Mouse (Mus musculus): ENCODE results near the gene Usp21. TPM values are rescaled to one million over a fixed set of nuclear protein-coding genes. Genes with fewer than 3 reads are reported as not detected.
A peak's percentile ranks its signal among the peaks of the same experiment; 100 is the strongest.

Usp21 gene
- total and polyA plus RNA-seq, 3 experiments, result 10.0 to 66.4 TPM; not detected in 1

- Histone ChIP-seq H3K4me1 (ENCODE audit: control insufficient read depth in 1 of 2, insufficient read depth in 2 of 2, low read length in 2 of 2) (peaks cover 4 to 11% of the 10 kb centered on the region in 2 experiments; a peak in 3 of 4 replicates), H3K9ac (ENCODE audit: control insufficient read depth, low read depth, low read length, poor library complexity, severe bottlenecking) (peak overlapping the region; percentile 88), H3K36me3 (ENCODE audit: control insufficient read depth in 1 of 2, insufficient read depth in 2 of 2, low read length in 2 of 2) (peaks cover 0 to 20% of the 10 kb centered on the region in 2 experiments; a peak in 3 of 4 replicates), H3K27me3 (ENCODE audit: control insufficient read depth in 1 of 2, insufficient read depth in 2 of 2, low read length in 2 of 2) (no peaks in the 10 kb centered on the region), H3K27ac (ENCODE audit: control insufficient read depth, low read depth, low read length) (peak overlapping the region; percentile 71), H3K4me3 (ENCODE audit: control insufficient read depth in 1 of 2, insufficient read depth in 1 of 2, low read depth in 2 of 2, low read length in 2 of 2) (peak overlapping the region; percentile 90 to 93), H3K79me2 (ENCODE audit: control insufficient read depth, insufficient read depth, low read length, poor library complexity) (peaks cover 57% of the 10 kb centered on the region), H3K9me3 (replicated peaks; ENCODE audit: insufficient read depth, low read length) (no peaks in the 10 kb centered on the region)
- no peak for DNase-seq (ENCODE audit: low read depth, low spot score)
- no peak for TF ChIP-seq USF1 (IDR thresholded peaks at IDR 0.05; ENCODE audit: low read depth, low read length)
- TF ChIP-seq CHD2 (IDR thresholded peaks at IDR 0.05; ENCODE audit: low read length), result no peak
- no peak for TF ChIP-seq RCOR1 (IDR thresholded peaks at IDR 0.05; ENCODE audit: low read depth, low read length)
- TF ChIP-seq TBP (IDR thresholded peaks at IDR 0.05; ENCODE audit: low read depth, low read length), result no peak
Measured at GRCm38 (mm10) chr1:171330216-171330560, 42.4 kb upstream of the Usp21 start.

GRCm38 (mm10) chr1:171329433-171330215 lies 41.8 kb upstream of the Usp21 start:
- peak overlapping the region; percentile 88 for H3K9ac ChIP-seq (ENCODE audit: control insufficient read depth, low read depth, low read length, poor library complexity, severe bottlenecking)
- peak overlapping the region; percentile 90 to 93 for H3K4me3 ChIP-seq (ENCODE audit: control insufficient read depth in 1 of 2, insufficient read depth in 1 of 2, low read depth in 2 of 2, low read length in 2 of 2)
- no peaks in the 10 kb centered on the region for H3K27me3 ChIP-seq (ENCODE audit: control insufficient read depth in 1 of 2, insufficient read depth in 2 of 2, low read length in 2 of 2)
- H3K9me3 ChIP-seq (replicated peaks; ENCODE audit: insufficient read depth, low read length), result no peaks in the 10 kb centered on the region
- peak; percentile 71 for DNase-seq (ENCODE audit: low read depth, low spot score)
- H3K27ac ChIP-seq (ENCODE audit: control insufficient read depth, low read depth, low read length), result peak overlapping the region; percentile 71
- H3K4me1 ChIP-seq (ENCODE audit: control insufficient read depth in 1 of 2, insufficient read depth in 2 of 2, low read length in 2 of 2), result peaks cover 4 to 11% of the 10 kb centered on the region in 2 experiments; a peak in 3 of 4 replicates
- peaks cover 54% of the 10 kb centered on the region for H3K79me2 ChIP-seq (ENCODE audit: control insufficient read depth, insufficient read depth, low read length, poor library complexity)
- peaks cover 0 to 20% of the 10 kb centered on the region in 2 experiments; a peak in 2 of 4 replicates for H3K36me3 ChIP-seq (ENCODE audit: control insufficient read depth in 1 of 2, insufficient read depth in 2 of 2, low read length in 2 of 2)
- TF ChIP-seq POLR2AphosphoS2 (IDR thresholded peaks at IDR 0.05; ENCODE audit: low read length), result no peak
- TF ChIP-seq MYC (IDR thresholded peaks at IDR 0.05; ENCODE audit: low read depth, low read length), result no peak
- no peak for TF ChIP-seq GATA1 (IDR thresholded peaks at IDR 0.05; ENCODE audit: low read depth, low read length)
- no peak for TF ChIP-seq MAX (IDR thresholded peaks at IDR 0.05; ENCODE audit: low read length)
- TF ChIP-seq MYB (IDR thresholded peaks at IDR 0.05; ENCODE audit: low read depth, low read length), result no peak
- TF ChIP-seq JUND (IDR thresholded peaks at IDR 0.05; ENCODE audit: low read depth, low read length), result no peak
- TF ChIP-seq MXI1 (IDR thresholded peaks at IDR 0.05; ENCODE audit: low read depth, low read length), result no peak; the same call in 1 of the 2 replicates
- no peak for TF ChIP-seq ELF1 (IDR thresholded peaks at IDR 0.05; ENCODE audit: low read depth, low read length)
- TF ChIP-seq USF1 (IDR thresholded peaks at IDR 0.05; ENCODE audit: low read depth, low read length), result no peak
- no peak; the same call in 1 of the 2 replicates for TF ChIP-seq MAZ (IDR thresholded peaks at IDR 0.05; ENCODE audit: low read depth, low read length)
- TF ChIP-seq CTCF (IDR thresholded peaks at IDR 0.05 in 2 of 3, conservative IDR thresholded peaks at IDR 0.05 in 1 of 3; ENCODE audit: control insufficient read depth in 1 of 3, insufficient read depth in 1 of 3, low read depth in 2 of 3, low read length in 3 of 3, poor library complexity in 1 of 3, severe bottlenecking in 1 of 3), result no peak
- no peak for TF ChIP-seq TAL1 (IDR thresholded peaks at IDR 0.05; ENCODE audit: low read length)
- TF ChIP-seq POLR2A (IDR thresholded peaks at IDR 0.05; ENCODE audit: control insufficient read depth in 1 of 2, insufficient read depth in 1 of 2, low read depth in 1 of 2, low read length in 2 of 2, poor library complexity in 1 of 2), result peak in 1 of 2 experiments; percentile 44; a peak in 1 of 4 replicates
- no peak for TF ChIP-seq ETS1 (IDR thresholded peaks at IDR 0.05; ENCODE audit: low read depth, low read length)
- TF ChIP-seq SIN3A (IDR thresholded peaks at IDR 0.05; ENCODE audit: low read length), result peak; percentile 42
- no peak for TF ChIP-seq SMC3 (IDR thresholded peaks at IDR 0.05; ENCODE audit: low read depth, low read length)
- no peak for TF ChIP-seq CHD2 (IDR thresholded peaks at IDR 0.05; ENCODE audit: low read length)
- no peak for TF ChIP-seq E2F4 (IDR thresholded peaks at IDR 0.05; ENCODE audit: borderline replicate concordance, low read depth, low read length)
- no peak for TF ChIP-seq ZNF384 (IDR thresholded peaks at IDR 0.05; ENCODE audit: low read depth, low read length)
- no peak for TF ChIP-seq ZC3H11A (IDR thresholded peaks at IDR 0.05; ENCODE audit: low read depth, low read length)
- no peak for TF ChIP-seq BHLHE40 (IDR thresholded peaks at IDR 0.05; ENCODE audit: borderline replicate concordance, low read depth, low read length)
- TF ChIP-seq NRF1 (IDR thresholded peaks at IDR 0.05; ENCODE audit: insufficient read depth, low read depth, low read length, poor library complexity, severe bottlenecking), result peak; percentile 47; the same call in 1 of the 2 replicates
- TF ChIP-seq UBTF (IDR thresholded peaks at IDR 0.05; ENCODE audit: borderline replicate concordance, insufficient read depth, low read depth, low read length), result no peak
- TF ChIP-seq ZMIZ1 (IDR thresholded peaks at IDR 0.05; ENCODE audit: low read depth, low read length), result no peak
- no peak for TF ChIP-seq USF2 (IDR thresholded peaks at IDR 0.05; ENCODE audit: borderline replicate concordance in 1 of 2, insufficient read depth in 1 of 2, low read depth in 1 of 2, low read length in 2 of 2)
- TF ChIP-seq ZKSCAN1 (IDR thresholded peaks at IDR 0.05; ENCODE audit: low read depth, low read length), result no peak
- TF ChIP-seq TBP (IDR thresholded peaks at IDR 0.05; ENCODE audit: low read depth, low read length), result 0 out of 2 replicates have a peak, but pooled peaks have one; percentile 31
- no peak; the same call in 1 of the 2 replicates for TF ChIP-seq RCOR1 (IDR thresholded peaks at IDR 0.05; ENCODE audit: low read depth, low read length)
- no peak for TF ChIP-seq RAD21 (IDR thresholded peaks at IDR 0.05; ENCODE audit: low read depth, low read length)
- peak; percentile 31; the same call in 1 of the 2 replicates for TF ChIP-seq TCF12 (IDR thresholded peaks at IDR 0.05; ENCODE audit: low read depth, low read length)
